Mouse (Mus musculus): ENCODE measurements at regions not wholly inside any gene's neighbourhood (a gene's known extent, or its start where the extent isn't known, plus 50 kb on each side); places are given as distances from the start of the nearest gene placed in this dataset.

GRCm38 (mm10) chr11:111536040-111536836 is 470.3 kb downstream of the Kcnj2 start:
- H3K4me3 ChIP-seq (ENCODE audit: control insufficient read depth in 1 of 2, insufficient read depth in 1 of 2, low read depth in 2 of 2, low read length in 2 of 2): peak overlapping the region; percentile 53 to 59
- no peaks in the 10 kb centered on the region; a peak in 1 of 4 replicates for H3K36me3 ChIP-seq (ENCODE audit: control insufficient read depth in 1 of 2, insufficient read depth in 2 of 2, low read length in 2 of 2)
- no peaks in the 10 kb centered on the region; a peak in 2 of 4 replicates for H3K27me3 ChIP-seq (ENCODE audit: control insufficient read depth in 1 of 2, insufficient read depth in 2 of 2, low read length in 2 of 2)
- no peaks in the 10 kb centered on the region for H3K79me2 ChIP-seq (ENCODE audit: control insufficient read depth, insufficient read depth, low read length, poor library complexity)
- peaks cover 2 to 3% of the 10 kb centered on the region in 2 experiments; a peak in 2 of 4 replicates for H3K4me1 ChIP-seq (ENCODE audit: control insufficient read depth in 1 of 2, insufficient read depth in 2 of 2, low read length in 2 of 2)
- peak overlapping the region; percentile 46 for H3K9ac ChIP-seq (ENCODE audit: control insufficient read depth, low read depth, low read length, poor library complexity, severe bottlenecking)
- TF ChIP-seq CTCF (IDR thresholded peaks at IDR 0.05 in 2 of 3, conservative IDR thresholded peaks at IDR 0.05 in 1 of 3; ENCODE audit: control insufficient read depth in 1 of 3, insufficient read depth in 1 of 3, low read depth in 2 of 3, low read length in 3 of 3, poor library complexity in 1 of 3, severe bottlenecking in 1 of 3) (peak; percentile 64 to 98 (median 65); a peak in 5 of 6 replicates), POLR2AphosphoS5 (IDR thresholded peaks at IDR 0.05; ENCODE audit: borderline replicate concordance, low read depth, low read length) (no peak), SIN3A (IDR thresholded peaks at IDR 0.05; ENCODE audit: low read length) (peak; percentile 65), HCFC1 (IDR thresholded peaks at IDR 0.05; ENCODE audit: low read depth, low read length) (peak; percentile 24; the same call in 1 of the 2 replicates), SMC3 (IDR thresholded peaks at IDR 0.05; ENCODE audit: low read depth, low read length) (peak; percentile 97), RAD21 (IDR thresholded peaks at IDR 0.05; ENCODE audit: low read depth, low read length) (peak; percentile 99), JUND (IDR thresholded peaks at IDR 0.05; ENCODE audit: low read depth, low read length) (0 out of 2 replicates have a peak, but pooled peaks have one; percentile 46), ZC3H11A (IDR thresholded peaks at IDR 0.05; ENCODE audit: low read depth, low read length) (peak; percentile 94), MAZ (IDR thresholded peaks at IDR 0.05; ENCODE audit: low read depth, low read length) (no peak)
- no peaks in the 10 kb centered on the region for H3K9me3 ChIP-seq (replicated peaks; ENCODE audit: insufficient read depth, low read length)
- no peak overlapping the region for H3K27ac ChIP-seq (ENCODE audit: control insufficient read depth, low read depth, low read length)
- peak; percentile 90 for DNase-seq (ENCODE audit: low read depth, low spot score)

GRCm38 (mm10) chr11:111537654-111538053 is 471.7 kb downstream of the Kcnj2 start:
- no peaks in the 10 kb centered on the region for H3K79me2 ChIP-seq (ENCODE audit: control insufficient read depth, insufficient read depth, low read length, poor library complexity)
- H3K4me3 ChIP-seq (ENCODE audit: control insufficient read depth in 1 of 2, insufficient read depth in 1 of 2, low read depth in 2 of 2, low read length in 2 of 2): peak overlapping the region in 1 of 2 experiments; percentile 53; a peak in 2 of 4 replicates
- DNase-seq (ENCODE audit: low read depth, low spot score): peak; percentile 86
- H3K27ac ChIP-seq (ENCODE audit: control insufficient read depth, low read depth, low read length): no peak overlapping the region
- no peaks in the 10 kb centered on the region; a peak in 2 of 4 replicates for H3K27me3 ChIP-seq (ENCODE audit: control insufficient read depth in 1 of 2, insufficient read depth in 2 of 2, low read length in 2 of 2)
- peaks cover 2 to 3% of the 10 kb centered on the region in 2 experiments; a peak in 2 of 4 replicates for H3K4me1 ChIP-seq (ENCODE audit: control insufficient read depth in 1 of 2, insufficient read depth in 2 of 2, low read length in 2 of 2)
- no peaks in the 10 kb centered on the region for H3K9me3 ChIP-seq (replicated peaks; ENCODE audit: insufficient read depth, low read length)
- H3K36me3 ChIP-seq (ENCODE audit: control insufficient read depth in 1 of 2, insufficient read depth in 2 of 2, low read length in 2 of 2): no peaks in the 10 kb centered on the region; a peak in 1 of 4 replicates
- H3K9ac ChIP-seq (ENCODE audit: control insufficient read depth, low read depth, low read length, poor library complexity, severe bottlenecking): no peak overlapping the region
- TF ChIP-seq POLR2A (IDR thresholded peaks at IDR 0.05; ENCODE audit: control insufficient read depth in 1 of 2, insufficient read depth in 1 of 2, low read depth in 1 of 2, low read length in 2 of 2, poor library complexity in 1 of 2) (no peak), ZMIZ1 (IDR thresholded peaks at IDR 0.05; ENCODE audit: low read depth, low read length) (peak; percentile 30; the same call in 1 of the 2 replicates), JUND (IDR thresholded peaks at IDR 0.05; ENCODE audit: low read depth, low read length) (no peak), POLR2AphosphoS5 (IDR thresholded peaks at IDR 0.05; ENCODE audit: borderline replicate concordance, low read depth, low read length) (no peak), NRF1 (IDR thresholded peaks at IDR 0.05; ENCODE audit: insufficient read depth, low read depth, low read length, poor library complexity, severe bottlenecking) (no peak), USF2 (IDR thresholded peaks at IDR 0.05; ENCODE audit: borderline replicate concordance in 1 of 2, insufficient read depth in 1 of 2, low read depth in 1 of 2, low read length in 2 of 2) (no peak), MXI1 (IDR thresholded peaks at IDR 0.05; ENCODE audit: low read depth, low read length) (0 out of 2 replicates have a peak, but pooled peaks have one; percentile 43), TCF12 (IDR thresholded peaks at IDR 0.05; ENCODE audit: low read depth, low read length) (0 out of 2 replicates have a peak, but pooled peaks have one; percentile 8), TBP (IDR thresholded peaks at IDR 0.05; ENCODE audit: low read depth, low read length) (no peak), MYC (IDR thresholded peaks at IDR 0.05; ENCODE audit: low read depth, low read length) (no peak), E2F4 (IDR thresholded peaks at IDR 0.05; ENCODE audit: borderline replicate concordance, low read depth, low read length) (no peak), RCOR1 (IDR thresholded peaks at IDR 0.05; ENCODE audit: low read depth, low read length) (no peak), UBTF (IDR thresholded peaks at IDR 0.05; ENCODE audit: borderline replicate concordance, insufficient read depth, low read depth, low read length) (no peak), RAD21 (IDR thresholded peaks at IDR 0.05; ENCODE audit: low read depth, low read length) (peak; percentile 82), TAL1 (IDR thresholded peaks at IDR 0.05; ENCODE audit: low read length) (no peak), CHD1 (IDR thresholded peaks at IDR 0.05; ENCODE audit: low read depth, low read length) (no peak), POLR2AphosphoS2 (IDR thresholded peaks at IDR 0.05; ENCODE audit: low read length) (no peak), MYB (IDR thresholded peaks at IDR 0.05; ENCODE audit: low read depth, low read length) (no peak), USF1 (IDR thresholded peaks at IDR 0.05; ENCODE audit: low read depth, low read length) (no peak), NELFE (IDR thresholded peaks at IDR 0.05; ENCODE audit: low read depth, low read length) (no peak), MAZ (IDR thresholded peaks at IDR 0.05; ENCODE audit: low read depth, low read length) (no peak), MEF2A (IDR thresholded peaks at IDR 0.05; ENCODE audit: extremely low read depth, insufficient replicate concordance, low read depth, low read length, poor library complexity, severe bottlenecking) (no peak), MAFK (IDR thresholded peaks at IDR 0.05; ENCODE audit: borderline replicate concordance, low read depth, low read length) (no peak), SIN3A (IDR thresholded peaks at IDR 0.05; ENCODE audit: low read length) (peak; percentile 46; the same call in 1 of the 2 replicates)
